Mouse (Mus musculus) MEL (cell line): Measurements from ENCODE around the gene Rdh11. TPM values are rescaled to one million over a fixed set of nuclear protein-coding genes. Genes with fewer than 3 reads are reported as not detected.

Source experiments
- DNase-seq: peaks from one replicate; pipeline ENCODE4 v3.0.0; 2011; ENCODE audit warnings: low read depth, low spot score
- H3K27ac ChIP-seq: 2 replicates; pipeline ENCODE4 v1.5.1; 2012; ENCODE audit warnings: low read depth, mild to moderate bottlenecking, control low read depth, low read length, moderate library complexity; ENCODE audit not compliant: control insufficient read depth
- H3K27me3 ChIP-seq, 2 experiments: fragments of 150-350 bp in 1 of 2; sonication (generic) in 1 of 2; 2 replicates each; pipeline ENCODE4 v1.6.1; 2012; ENCODE audit warnings: low read length in 2 of 2, mild to moderate bottlenecking in 2 of 2, improper control_type of control experiment in 1 of 2, moderate library complexity in 1 of 2; ENCODE audit not compliant: insufficient read depth in 2 of 2, control insufficient read depth in 1 of 2
- H3K36me3 ChIP-seq, 2 experiments: 2 replicates each; pipeline ENCODE4 v1.6.1; 2012 to 2014; ENCODE audit warnings: low read length in 2 of 2, improper control_type of control experiment in 1 of 2, inconsistent platforms in 1 of 2, mild to moderate bottlenecking in 1 of 2; ENCODE audit not compliant: insufficient read depth in 2 of 2, control insufficient read depth in 1 of 2
- H3K4me1 ChIP-seq, 2 experiments: fragments of 150-350 bp in 1 of 2; sonication (generic) in 1 of 2; 2 replicates each; pipeline ENCODE4 v1.6.1; 2012; ENCODE audit warnings: low read length in 2 of 2, improper control_type of control experiment in 1 of 2, mild to moderate bottlenecking in 1 of 2; ENCODE audit not compliant: insufficient read depth in 2 of 2, control insufficient read depth in 1 of 2
- H3K4me3 ChIP-seq, 2 experiments: fragments of 150-350 bp in 1 of 2; sonication (generic) in 1 of 2; 2 replicates each; pipeline ENCODE4 v1.5.1; 2012; ENCODE audit warnings: low read depth in 2 of 2, low read length in 2 of 2, mild to moderate bottlenecking in 2 of 2, moderate library complexity in 2 of 2, control low read depth in 1 of 2, improper control_type of control experiment in 1 of 2; ENCODE audit not compliant: control insufficient read depth in 1 of 2, insufficient read depth in 1 of 2
- H3K79me2 ChIP-seq: 2 replicates; pipeline ENCODE4 v1.6.1; 2012; ENCODE audit warnings: mild to moderate bottlenecking, low read length, moderate library complexity; ENCODE audit not compliant: control insufficient read depth, poor library complexity, insufficient read depth
- H3K9ac ChIP-seq: 2 replicates; pipeline ENCODE4 v1.6.1; 2012; ENCODE audit warnings: low read depth, mild to moderate bottlenecking, control low read depth, low read length, moderate library complexity; ENCODE audit not compliant: control insufficient read depth, poor library complexity, severe bottlenecking
- H3K9me3 ChIP-seq: fragments of 150-350 bp; sonication (generic); replicated peaks from 2 replicates; pipeline ENCODE4 v1.6.1; 2012; ENCODE audit warnings: mild to moderate bottlenecking, low read length, improper control_type of control experiment, moderate library complexity; ENCODE audit not compliant: insufficient read depth
- BHLHE40 ChIP-seq: IDR thresholded peaks from 2 replicates; pipeline ENCODE4 v1.6.1; 2012; ENCODE audit warnings: low read depth, mild to moderate bottlenecking, inconsistent platforms, low read length, improper control_type of control experiment, borderline replicate concordance
- CTCF ChIP-seq, 3 experiments: IDR thresholded peaks in 2 of 3; conservative IDR thresholded peaks in 1 of 3; 2 replicates each; pipeline ENCODE4 v1.5.1; 2011 to 2012; ENCODE audit warnings: low read length in 3 of 3, low read depth in 2 of 3, mild to moderate bottlenecking in 2 of 3, improper control_type of control experiment in 1 of 3, inconsistent platforms in 1 of 3, mixed read lengths in 1 of 3, moderate library complexity in 1 of 3; ENCODE audit not compliant: control insufficient read depth in 1 of 3, insufficient read depth in 1 of 3, poor library complexity in 1 of 3, severe bottlenecking in 1 of 3
- ELF1 ChIP-seq: IDR thresholded peaks from 2 replicates; pipeline ENCODE4 v1.6.1; 2014; ENCODE audit warnings: low read depth, mild to moderate bottlenecking, inconsistent platforms, low read length, improper control_type of control experiment, moderate library complexity
- EP300 ChIP-seq, 2 experiments: IDR thresholded peaks; 2 replicates each; pipeline ENCODE4 v1.6.1; 2011; ENCODE audit warnings: improper control_type of control experiment in 2 of 2, low read length in 2 of 2, low read depth in 1 of 2, mild to moderate bottlenecking in 1 of 2
- HCFC1 ChIP-seq: IDR thresholded peaks from 2 replicates; pipeline ENCODE4 v1.6.1; 2012; ENCODE audit warnings: low read depth, mild to moderate bottlenecking, inconsistent platforms, low read length, improper control_type of control experiment, moderate library complexity
- KAT2A ChIP-seq: conservative IDR thresholded peaks from 2 replicates; pipeline ENCODE4 v1.6.1; 2012; ENCODE audit warnings: low read depth, low read length, improper control_type of control experiment, inconsistent platforms
- MAZ ChIP-seq: IDR thresholded peaks from 2 replicates; pipeline ENCODE4 v1.6.1; 2012; ENCODE audit warnings: low read depth, mild to moderate bottlenecking, inconsistent platforms, low read length, improper control_type of control experiment
- MEF2A ChIP-seq: IDR thresholded peaks from 2 replicates; pipeline ENCODE4 v1.6.1; 2014; ENCODE audit warnings: low read depth, mild to moderate bottlenecking, inconsistent platforms, low read length, improper control_type of control experiment; ENCODE audit not compliant: poor library complexity, insufficient replicate concordance, severe bottlenecking; ENCODE audit errors: extremely low read depth
- MXI1 ChIP-seq: IDR thresholded peaks from 2 replicates; pipeline ENCODE4 v1.6.1; 2011; ENCODE audit warnings: mild to moderate bottlenecking, low read depth, low read length, improper control_type of control experiment
- MYC ChIP-seq: IDR thresholded peaks from 2 replicates; pipeline ENCODE4 v1.6.1; 2011; ENCODE audit warnings: low read depth, mild to moderate bottlenecking, low read length, improper control_type of control experiment, moderate library complexity
- POLR2A ChIP-seq, 2 experiments: IDR thresholded peaks; 2 replicates each; pipeline ENCODE4 v1.6.1; 2011 to 2012; ENCODE audit warnings: low read length in 2 of 2, mild to moderate bottlenecking in 2 of 2, control low read depth in 1 of 2, improper control_type of control experiment in 1 of 2, low read depth in 1 of 2, moderate library complexity in 1 of 2; ENCODE audit not compliant: control insufficient read depth in 1 of 2, insufficient read depth in 1 of 2, poor library complexity in 1 of 2
- SIN3A ChIP-seq: IDR thresholded peaks from 2 replicates; pipeline ENCODE4 v1.6.1; 2012; ENCODE audit warnings: low read length, improper control_type of control experiment, inconsistent platforms
- SMC3 ChIP-seq: IDR thresholded peaks from 2 replicates; pipeline ENCODE4 v1.6.1; 2011; ENCODE audit warnings: low read depth, low read length, improper control_type of control experiment
- TAL1 ChIP-seq: IDR thresholded peaks from 2 replicates; pipeline ENCODE4 v1.6.1; 2012; ENCODE audit warnings: mild to moderate bottlenecking, inconsistent platforms, low read length, moderate library complexity, mixed read lengths
- TBP ChIP-seq: IDR thresholded peaks from 2 replicates; pipeline ENCODE4 v1.8.0; 2011; ENCODE audit warnings: low read depth, low read length, improper control_type of control experiment
- TCF12 ChIP-seq: IDR thresholded peaks from 2 replicates; pipeline ENCODE4 v1.6.1; 2014; ENCODE audit warnings: low read depth, mild to moderate bottlenecking, inconsistent platforms, low read length, improper control_type of control experiment, moderate library complexity
- UBTF ChIP-seq: IDR thresholded peaks from 2 replicates; pipeline ENCODE4 v1.6.1; 2012; ENCODE audit warnings: low read depth, mild to moderate bottlenecking, inconsistent platforms, low read length, improper control_type of control experiment, moderate library complexity, borderline replicate concordance; ENCODE audit not compliant: insufficient read depth
- ZKSCAN1 ChIP-seq: IDR thresholded peaks from 2 replicates; pipeline ENCODE4 v1.6.1; 2012; ENCODE audit warnings: low read depth, mild to moderate bottlenecking, inconsistent platforms, low read length, improper control_type of control experiment, moderate library complexity
- ZMIZ1 ChIP-seq: IDR thresholded peaks from 2 replicates; pipeline ENCODE4 v1.6.1; 2012; ENCODE audit warnings: low read depth, mild to moderate bottlenecking, inconsistent platforms, low read length, improper control_type of control experiment, moderate library complexity
- polyA plus RNA-seq, 2 experiments: library from polyadenylated mRNA; stranded (reverse) in 1 of 2; unstranded in 1 of 2; fragments of >175 nt in 1 of 2; fragments of >200 nt in 1 of 2; gene quantifications; 2 replicates each; pipeline versions ENCODE4 v1.2.1 to v1.2.4; 2012; ENCODE audit warnings: low replicate concordance in 2 of 2, low read depth in 1 of 2; ENCODE audit not compliant: insufficient read length in 2 of 2, insufficient read depth in 1 of 2, missing spikeins in 1 of 2
- total RNA-seq: library from RNA; depleted of rRNA; stranded (reverse); fragments of 300-350 nt; gene quantifications from 2 replicates; pipeline ENCODE4 v1.2.3, GENCODE M21; 2012

Gene Rdh11
- total and polyA plus RNA-seq, 3 experiments: 22.0 to 44.5 (median 29.8) TPM

DNA sequence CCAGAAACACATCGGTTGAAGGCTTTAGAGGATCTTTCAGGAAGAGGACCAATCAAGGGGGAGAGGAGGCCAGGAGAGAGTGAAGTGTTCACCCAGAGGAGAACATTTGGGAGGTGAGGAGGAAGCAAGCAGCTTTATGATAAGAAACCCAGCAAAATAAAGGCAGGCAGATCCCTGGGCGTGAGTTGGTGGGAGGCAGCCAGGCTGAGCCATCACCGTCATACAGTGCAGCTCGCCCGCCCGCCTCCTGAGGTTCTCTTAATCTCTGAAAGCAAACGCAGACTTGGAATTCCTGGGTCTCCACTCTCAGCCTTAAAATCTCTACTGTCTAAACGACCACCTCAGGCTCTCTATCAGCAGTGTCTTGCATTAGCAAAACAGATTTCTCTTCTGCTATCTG, 57.4 kb downstream of the Rdh11 start:
- H3K27ac ChIP-seq: no peak overlapping the region
- H3K36me3 ChIP-seq: 0 out of 4 replicates have a peak, but pooled peaks cover 0 to 4% of the 10 kb centered on the region in 2 experiments
- DNase-seq: peak; percentile 21
- H3K4me1 ChIP-seq: no peaks in the 10 kb centered on the region
- peaks cover 3 to 13% of the 10 kb centered on the region in 2 experiments for H3K27me3 ChIP-seq
- H3K79me2 ChIP-seq: no peaks in the 10 kb centered on the region
- no peak overlapping the region for H3K4me3 ChIP-seq
- H3K9me3 ChIP-seq: no peaks in the 10 kb centered on the region
- TF ChIP-seq POLR2A (IDR thresholded peaks at IDR 0.05; ENCODE audit: control insufficient read depth in 1 of 2, insufficient read depth in 1 of 2, low read depth in 1 of 2, low read length in 2 of 2, poor library complexity in 1 of 2) (no peak), SMC3 (no peak), ZKSCAN1 (no peak), BHLHE40 (no peak), CTCF (IDR thresholded peaks at IDR 0.05 in 2 of 3, conservative IDR thresholded peaks at IDR 0.05 in 1 of 3; ENCODE audit: control insufficient read depth in 1 of 3, insufficient read depth in 1 of 3, low read depth in 2 of 3, low read length in 3 of 3, poor library complexity in 1 of 3, severe bottlenecking in 1 of 3) (no peak), TAL1 (no peak), KAT2A (no peak), HCFC1 (no peak)
- H3K9ac ChIP-seq: no peak overlapping the region

DNA sequence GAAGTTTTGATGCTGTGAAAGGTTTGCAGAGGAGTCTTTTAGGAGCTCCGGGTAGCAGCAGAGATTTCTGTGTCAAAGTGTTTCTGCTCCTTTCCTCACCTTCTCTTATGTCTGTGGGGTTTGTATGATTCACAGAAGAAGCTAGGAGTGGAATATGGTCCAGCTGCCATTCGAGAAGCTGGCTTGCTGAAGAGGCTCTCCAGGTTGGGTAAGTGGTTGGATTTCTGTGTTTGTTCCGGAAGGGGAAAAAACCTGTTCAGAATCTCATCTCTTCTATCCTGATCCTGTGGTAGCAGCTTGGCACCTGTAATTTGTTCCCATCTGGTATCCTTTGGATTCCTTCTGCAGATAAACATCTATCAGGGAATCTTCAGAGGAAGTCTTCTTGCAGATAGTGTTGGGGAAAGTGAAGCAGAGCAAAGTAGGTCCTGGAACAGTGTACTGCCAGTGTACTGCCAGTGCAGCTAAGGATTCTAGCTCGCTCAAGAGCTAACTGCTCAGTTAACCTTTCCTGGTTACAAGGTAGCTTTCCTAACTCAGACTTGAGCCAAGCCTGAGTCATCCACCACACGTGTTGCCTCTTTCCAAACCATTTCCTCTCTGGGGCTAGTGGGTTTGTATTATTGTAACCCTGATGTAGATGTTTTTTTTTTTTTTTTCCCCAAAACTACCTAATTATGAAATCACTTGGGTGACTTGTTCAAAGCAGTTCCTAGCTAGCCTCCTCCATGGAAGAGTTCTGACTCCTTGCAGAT, 60.2 kb downstream of the Rdh11 start:
- Histone ChIP-seq H3K27me3 (peaks cover 3 to 12% of the 10 kb centered on the region in 2 experiments), H3K9ac (no peak overlapping the region), H3K36me3 (no peaks in the 10 kb centered on the region), H3K27ac (no peak overlapping the region), H3K9me3 (no peaks in the 10 kb centered on the region), H3K79me2 (no peaks in the 10 kb centered on the region), H3K4me1 (no peaks in the 10 kb centered on the region), H3K4me3 (no peak overlapping the region)
- TF ChIP-seq EP300 (IDR thresholded peaks at IDR 0.05; ENCODE audit: low read depth in 1 of 2, low read length in 2 of 2): no peak
- TF ChIP-seq SIN3A: no peak
- no peak for TF ChIP-seq ELF1
- no peak for TF ChIP-seq BHLHE40
- TF ChIP-seq POLR2A (IDR thresholded peaks at IDR 0.05; ENCODE audit: control insufficient read depth in 1 of 2, insufficient read depth in 1 of 2, low read depth in 1 of 2, low read length in 2 of 2, poor library complexity in 1 of 2): no peak
- TF ChIP-seq MEF2A: no peak
- TF ChIP-seq MAZ: no peak
- TF ChIP-seq TCF12: no peak
- TF ChIP-seq MYC: no peak
- TF ChIP-seq ZKSCAN1: no peak
- no peak for TF ChIP-seq UBTF
- TF ChIP-seq MXI1: no peak
- TF ChIP-seq ZMIZ1: no peak
- no peak for TF ChIP-seq TBP
- TF ChIP-seq KAT2A: no peak
- DNase-seq: no peak
